Mouse (Mus musculus): Measurements from ENCODE around the gene Apba3. TPM values are rescaled to one million over a fixed set of nuclear protein-coding genes. Genes with fewer than 3 reads are reported as not detected.
A peak's percentile ranks its signal among the peaks of the same experiment; 100 is the strongest.

Apba3 gene
- total RNA-seq, 1 experiment: 72.3 TPM

DNA sequence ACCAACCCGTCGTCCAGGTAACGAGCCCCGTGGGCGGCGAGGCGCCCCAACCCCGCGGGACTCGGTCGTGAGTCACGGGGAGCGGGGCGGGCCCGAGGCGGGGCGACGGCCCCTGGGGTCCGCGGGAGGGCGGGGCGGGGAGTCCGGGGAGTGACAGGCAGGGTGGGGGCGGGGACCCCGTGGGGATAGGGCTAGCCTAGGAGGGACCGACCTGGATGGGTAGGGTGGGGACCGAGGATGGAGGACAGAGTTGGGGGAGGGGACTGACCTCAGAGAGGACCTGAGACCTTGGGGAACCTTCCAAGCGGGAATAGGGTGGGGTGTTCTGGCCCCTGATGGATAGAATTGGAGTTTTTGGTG, 33.6 kb upstream of the Apba3 start:
- peaks cover 4 to 27% of the 10 kb centered on the region in 2 experiments; a peak in 3 of 4 replicates for H3K4me1 ChIP-seq (ENCODE audit: control insufficient read depth in 2 of 2, insufficient read depth in 2 of 2, low read length in 2 of 2, poor library complexity in 1 of 2)
- H3K27ac ChIP-seq (ENCODE audit: insufficient read depth, low read depth, low read length, poor library complexity, severe bottlenecking): peak overlapping the region; percentile 51; the same call in 1 of the 2 replicates
- no peak for DNase-seq (ENCODE audit: low read depth, low spot score)
- H3K9me3 ChIP-seq (ENCODE audit: control insufficient read depth, insufficient read depth, low read depth, low read length): no peaks in the 10 kb centered on the region
- peak overlapping the region; percentile 78 for H3K9ac ChIP-seq (ENCODE audit: insufficient read depth, low read depth, low read length, poor library complexity, severe bottlenecking)
- no peaks in the 10 kb centered on the region for H3K36me3 ChIP-seq (ENCODE audit: control insufficient read depth, insufficient read depth, low read length, poor library complexity, severe bottlenecking)
- in situ Hi-C loops (cut with MboI; ENCODE audit: low sequenced_read_pairs in 2 of 2, unreplicated experiment in 2 of 2): no loop called here
- no peak for TF ChIP-seq ZC3H11A (IDR thresholded peaks at IDR 0.05; ENCODE audit: borderline replicate concordance, low read depth, low read length)
- peak overlapping the region; percentile 88 to 96 for H3K4me3 ChIP-seq (ENCODE audit: insufficient read depth in 1 of 2, low read depth in 1 of 2, low read length in 2 of 2, poor library complexity in 1 of 2, severe bottlenecking in 1 of 2)

DNA sequence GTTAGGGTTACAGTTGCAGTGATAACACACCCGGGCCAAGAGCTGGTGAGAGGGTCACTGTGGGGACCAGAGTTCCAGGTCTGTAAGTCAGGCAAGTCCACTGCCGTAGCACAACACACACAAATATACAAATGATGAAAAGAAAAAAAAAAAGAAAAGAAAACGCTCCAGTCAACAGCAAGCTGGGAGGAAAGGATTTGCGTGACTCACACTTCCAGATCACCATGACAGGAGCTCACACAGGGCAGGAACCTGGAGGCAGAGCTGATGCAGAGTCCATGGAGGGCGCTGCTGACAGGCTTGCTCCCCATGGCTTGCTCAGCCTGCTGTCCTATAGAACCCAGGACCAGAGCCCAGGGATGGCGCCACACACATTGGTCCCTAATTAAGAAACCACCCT, 32.6 kb upstream of the Apba3 start:
- no peak overlapping the region for H3K9ac ChIP-seq (ENCODE audit: insufficient read depth, low read depth, low read length, poor library complexity, severe bottlenecking)
- H3K4me3 ChIP-seq (ENCODE audit: insufficient read depth in 1 of 2, low read depth in 1 of 2, low read length in 2 of 2, poor library complexity in 1 of 2, severe bottlenecking in 1 of 2): no peak overlapping the region
- H3K36me3 ChIP-seq (ENCODE audit: control insufficient read depth, insufficient read depth, low read length, poor library complexity, severe bottlenecking): no peaks in the 10 kb centered on the region
- H3K9me3 ChIP-seq (ENCODE audit: control insufficient read depth, insufficient read depth, low read depth, low read length): no peaks in the 10 kb centered on the region
- no peak for DNase-seq (ENCODE audit: low read depth, low spot score)
- in situ Hi-C loops (cut with MboI; ENCODE audit: low sequenced_read_pairs in 2 of 2, unreplicated experiment in 2 of 2): no loop called here
- H3K27ac ChIP-seq (ENCODE audit: insufficient read depth, low read depth, low read length, poor library complexity, severe bottlenecking): no peak overlapping the region
- TF ChIP-seq HCFC1 (IDR thresholded peaks at IDR 0.05; ENCODE audit: borderline replicate concordance, insufficient read depth, low read length) (no peak), ZNF384 (IDR thresholded peaks at IDR 0.05; ENCODE audit: low read depth, low read length) (no peak), MAFK (IDR thresholded peaks at IDR 0.05; ENCODE audit: insufficient read depth, low read depth, low read length) (no peak), CHD2 (IDR thresholded peaks at IDR 0.05; ENCODE audit: low read depth, low read length) (no peak), ZC3H11A (IDR thresholded peaks at IDR 0.05; ENCODE audit: borderline replicate concordance, low read depth, low read length) (no peak)
- H3K4me1 ChIP-seq (ENCODE audit: control insufficient read depth in 2 of 2, insufficient read depth in 2 of 2, low read length in 2 of 2, poor library complexity in 1 of 2): peaks cover 4 to 27% of the 10 kb centered on the region in 2 experiments; a peak in 3 of 4 replicates

DNA sequence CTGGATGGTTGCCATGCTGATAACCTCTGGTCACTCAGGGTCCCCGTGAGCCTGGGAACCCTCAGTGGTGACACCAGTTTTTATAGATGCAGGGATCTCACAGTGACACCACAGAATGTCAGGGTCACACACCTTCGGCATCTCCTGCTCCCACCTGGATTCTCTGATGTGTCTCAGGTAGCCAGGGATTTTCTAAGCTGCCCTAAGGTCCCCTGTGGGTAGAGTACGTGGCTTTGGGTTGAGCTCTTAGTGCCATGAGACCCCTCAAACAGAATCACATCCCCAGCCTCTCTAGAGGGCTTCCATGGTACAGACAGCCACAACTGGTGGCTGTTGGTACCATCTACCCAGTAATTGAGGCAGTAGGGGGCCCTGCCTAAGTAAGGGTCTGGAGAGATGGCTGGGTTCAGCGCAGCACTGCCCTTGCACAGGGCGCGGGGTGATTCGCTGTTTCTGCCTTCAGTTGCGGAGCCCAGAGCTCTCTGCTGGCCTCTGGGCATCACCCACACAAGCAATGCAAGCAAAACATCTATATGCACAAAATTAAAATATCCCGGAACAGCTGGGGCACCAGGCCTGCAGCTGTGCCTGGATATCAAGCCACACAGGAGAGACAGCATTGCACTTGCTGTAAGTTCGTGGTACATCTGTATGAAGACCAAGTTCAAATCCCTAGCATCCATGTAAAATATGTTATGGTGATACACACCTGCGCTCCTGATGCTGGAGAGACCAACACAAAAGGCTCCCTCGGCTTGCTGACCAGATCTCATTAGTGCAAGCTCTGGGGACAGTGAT, 30.1 kb upstream of the Apba3 start:
- peaks cover 4 to 11% of the 10 kb centered on the region in 2 experiments; a peak in 3 of 4 replicates for H3K4me1 ChIP-seq (ENCODE audit: control insufficient read depth in 2 of 2, insufficient read depth in 2 of 2, low read length in 2 of 2, poor library complexity in 1 of 2)
- H3K4me3 ChIP-seq (ENCODE audit: insufficient read depth in 1 of 2, low read depth in 1 of 2, low read length in 2 of 2, poor library complexity in 1 of 2, severe bottlenecking in 1 of 2): no peak overlapping the region; a peak in 1 of 4 replicates
- no peak overlapping the region for H3K9ac ChIP-seq (ENCODE audit: insufficient read depth, low read depth, low read length, poor library complexity, severe bottlenecking)
- TF ChIP-seq CHD2 (IDR thresholded peaks at IDR 0.05; ENCODE audit: low read depth, low read length) (no peak), ZNF384 (IDR thresholded peaks at IDR 0.05; ENCODE audit: low read depth, low read length) (no peak), MAFK (IDR thresholded peaks at IDR 0.05; ENCODE audit: insufficient read depth, low read depth, low read length) (no peak), HCFC1 (IDR thresholded peaks at IDR 0.05; ENCODE audit: borderline replicate concordance, insufficient read depth, low read length) (no peak), ZC3H11A (IDR thresholded peaks at IDR 0.05; ENCODE audit: borderline replicate concordance, low read depth, low read length) (no peak)
- in situ Hi-C loops (cut with MboI; ENCODE audit: low sequenced_read_pairs in 2 of 2, unreplicated experiment in 2 of 2): no loop called here
- H3K9me3 ChIP-seq (ENCODE audit: control insufficient read depth, insufficient read depth, low read depth, low read length): no peaks in the 10 kb centered on the region
- no peak for DNase-seq (ENCODE audit: low read depth, low spot score)
- H3K36me3 ChIP-seq (ENCODE audit: control insufficient read depth, insufficient read depth, low read length, poor library complexity, severe bottlenecking): no peaks in the 10 kb centered on the region
- no peak overlapping the region for H3K27ac ChIP-seq (ENCODE audit: insufficient read depth, low read depth, low read length, poor library complexity, severe bottlenecking)

DNA sequence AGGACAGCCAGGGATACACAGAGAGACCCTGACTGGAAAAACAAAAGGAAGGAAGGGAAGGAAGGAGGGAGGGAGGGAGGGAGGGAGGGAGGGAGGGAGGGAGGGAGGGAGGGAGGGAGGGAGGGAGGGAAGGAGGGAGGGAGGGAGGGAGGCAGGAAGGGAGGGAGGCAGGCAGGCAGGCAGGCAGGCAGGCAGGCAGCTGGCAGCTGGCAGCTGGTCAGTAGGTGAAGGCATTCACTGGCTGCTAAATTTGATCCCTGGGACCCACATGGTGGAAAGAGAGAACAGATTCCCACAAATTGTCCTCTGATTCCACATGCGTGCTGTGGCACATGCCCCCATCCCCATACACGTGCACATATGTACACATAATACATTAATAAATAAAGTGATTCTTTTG, 28.1 kb upstream of the Apba3 start:
- peaks cover 2 to 10% of the 10 kb centered on the region in 2 experiments; a peak in 1 of 4 replicates for H3K4me1 ChIP-seq (ENCODE audit: control insufficient read depth in 2 of 2, insufficient read depth in 2 of 2, low read length in 2 of 2, poor library complexity in 1 of 2)
- in situ Hi-C loops (cut with MboI; ENCODE audit: low sequenced_read_pairs in 2 of 2, unreplicated experiment in 2 of 2): no loop called here
- no peaks in the 10 kb centered on the region for H3K36me3 ChIP-seq (ENCODE audit: control insufficient read depth, insufficient read depth, low read length, poor library complexity, severe bottlenecking)
- H3K9me3 ChIP-seq (ENCODE audit: control insufficient read depth, insufficient read depth, low read depth, low read length): no peaks in the 10 kb centered on the region
- no peak for DNase-seq (ENCODE audit: low read depth, low spot score)
- H3K4me3 ChIP-seq (ENCODE audit: insufficient read depth in 1 of 2, low read depth in 1 of 2, low read length in 2 of 2, poor library complexity in 1 of 2, severe bottlenecking in 1 of 2): no peak overlapping the region
- no peak overlapping the region for H3K27ac ChIP-seq (ENCODE audit: insufficient read depth, low read depth, low read length, poor library complexity, severe bottlenecking)
- H3K9ac ChIP-seq (ENCODE audit: insufficient read depth, low read depth, low read length, poor library complexity, severe bottlenecking): no peak overlapping the region
- no peak for TF ChIP-seq HCFC1 (IDR thresholded peaks at IDR 0.05; ENCODE audit: borderline replicate concordance, insufficient read depth, low read length)
- no peak for TF ChIP-seq CHD2 (IDR thresholded peaks at IDR 0.05; ENCODE audit: low read depth, low read length)
- TF ChIP-seq ZNF384 (IDR thresholded peaks at IDR 0.05; ENCODE audit: low read depth, low read length): no peak
- no peak for TF ChIP-seq ZC3H11A (IDR thresholded peaks at IDR 0.05; ENCODE audit: borderline replicate concordance, low read depth, low read length)
- TF ChIP-seq MAFK (IDR thresholded peaks at IDR 0.05; ENCODE audit: insufficient read depth, low read depth, low read length): no peak

Data from ES-E14 (cell line).